ENCODE assay signal across 15 mouse cellular contexts in genomic region chr6:33218780-33219179, GRCm38 (mm10).
"Had no signal": no experiment of that assay in that cellular context is flagged by ENCODE, and none has a peak within 500 bp of the region (broad histone marks: within the 10 kb centered on the region; RNA-seq: fewer than 3 reads in every experiment).

No protein-coding gene starts in this region.

- DNase-seq: retina, postnatal 1 day; right cerebral cortex, adult 18-20 months; right cerebral cortex, postnatal 14 days; right cerebral cortex, postnatal 25 days; right cerebral cortex, postnatal 4 days; spleen, adult 18-20 months; thymus, adult 18-20 months; thymus, adult 2 months; thymus, postnatal 14 days; thymus, postnatal 25 days; thymus, postnatal 36 days; thymus, postnatal 4 days had no signal

- H3K4me2 ChIP-seq: neural tube, embryonic 15.5 days; stomach, embryonic 15.5 days had no signal

- H3K27me3 ChIP-seq: neural tube, embryonic 15.5 days; stomach, embryonic 15.5 days had no signal

- H3K36me3 ChIP-seq: neural tube, embryonic 15.5 days; stomach, embryonic 15.5 days had no signal

- H3K27ac ChIP-seq: neural tube, embryonic 15.5 days; stomach, embryonic 15.5 days; stomach, postnatal 0 days had no signal

- H3K4me3 ChIP-seq: neural tube, embryonic 15.5 days; stomach, embryonic 15.5 days had no signal

- H3K9me3 ChIP-seq: neural tube, embryonic 15.5 days; stomach, embryonic 15.5 days had no signal

- H3K4me1 ChIP-seq: neural tube, embryonic 15.5 days; stomach, embryonic 15.5 days had no signal

- H3K9ac ChIP-seq: neural tube, embryonic 15.5 days; stomach, embryonic 15.5 days had no signal
